Mouse (Mus musculus) kidney, embryonic 14.5 days (tissue): Measurements from ENCODE around the gene Trim47. TPM values are rescaled to one million over a fixed set of nuclear protein-coding genes. Genes with fewer than 3 reads are reported as not detected.
A peak's percentile ranks its signal among the peaks of the same experiment; 100 is the strongest.
"Not testable (repeated sequence)": the region's sequence is repeated elsewhere in the genome, so short reads cannot be mapped to it uniquely, and the experiment has no call there.

Experiments
- ATAC-seq: fragments of 200-750 bp; cut with Nextera tagmentation; 2 replicates; pipeline ENCODE4 v1.8.0; 2017; ENCODE audit warnings: moderate number of reproducible peaks, mild to moderate bottlenecking, moderate TSS enrichment, moderate library complexity; ENCODE audit not compliant: low FRiP score, low TSS enrichment
- H3K27ac ChIP-seq: fragments of 300-500 bp; sonication (generic); 2 replicates; pipeline ENCODE4 v1.5.1; 2014; ENCODE audit warnings: low read depth, mild to moderate bottlenecking, low read length, moderate library complexity, mixed read lengths
- H3K27me3 ChIP-seq: fragments of 300-500 bp; sonication (generic); 2 replicates; pipeline ENCODE4 v1.6.1; 2014; ENCODE audit warnings: mild to moderate bottlenecking, low read length; ENCODE audit not compliant: control insufficient read depth, insufficient read depth
- H3K36me3 ChIP-seq: fragments of 300-500 bp; sonication (generic); 2 replicates; pipeline ENCODE4 v1.6.1; 2014; ENCODE audit warnings: low read length, mixed read lengths; ENCODE audit not compliant: control insufficient read depth, insufficient read depth
- H3K4me1 ChIP-seq: fragments of 300-500 bp; sonication (generic); 2 replicates; pipeline ENCODE4 v1.6.1; 2014; ENCODE audit warnings: low read length, mixed read lengths; ENCODE audit not compliant: control insufficient read depth, insufficient read depth
- H3K4me2 ChIP-seq: fragments of 300-500 bp; sonication (generic); replicated peaks from 2 replicates; pipeline ENCODE4 v1.6.1; 2014; ENCODE audit warnings: low read depth, mild to moderate bottlenecking, low read length
- H3K4me3 ChIP-seq: fragments of 300-500 bp; sonication (generic); 2 replicates; pipeline ENCODE4 v1.5.1; 2014; ENCODE audit warnings: mild to moderate bottlenecking, low read length
- H3K9ac ChIP-seq: fragments of 300-500 bp; sonication (generic); 2 replicates; pipeline ENCODE4 v1.6.1; 2014; ENCODE audit warnings: low read depth, mild to moderate bottlenecking, low read length, moderate library complexity
- H3K9me3 ChIP-seq: fragments of 300-500 bp; sonication (generic); 2 replicates; pipeline ENCODE4 v1.6.1; 2016; ENCODE audit warnings: low read length; ENCODE audit not compliant: control insufficient read depth
- WGBS: fragments of 180-500 bp; shearing (Covaris S2); extraction: QIAGEN DNeasy Blood & Tissue Kit; methylation state at CpG from one replicate; pipeline ENCODE4 v1.1.7; 2014; 5-methylcytosine and 5-hydroxymethylcytosine counted together
- polyA plus RNA-seq: library from polyadenylated mRNA; unstranded; fragments of >200 nt; fragmentation: Nextera tagmentation; extraction: Ambion mirVana; gene quantifications from 2 replicates; pipeline ENCODE4 v1.2.1, GENCODE M21; 2014

The Trim47 gene
- polyA plus RNA-seq, 1 experiment from 2014 or later = 12.8 TPM

GRCm38 (mm10) chr11:116130488-116131205 lies 3.6 kb upstream of the Trim47 start, which contains the start of gene Trim65:
TSS of gene Trim65 (minus strand) at chr11:116131128.
- WGBS = 2% methylated on average over 69 of the region's 69 CpGs
- peak within 1 kb of the TSS; percentile 94 for H3K27ac ChIP-seq
- peak within 1 kb of the TSS; percentile 72 for H3K9ac ChIP-seq

DNA sequence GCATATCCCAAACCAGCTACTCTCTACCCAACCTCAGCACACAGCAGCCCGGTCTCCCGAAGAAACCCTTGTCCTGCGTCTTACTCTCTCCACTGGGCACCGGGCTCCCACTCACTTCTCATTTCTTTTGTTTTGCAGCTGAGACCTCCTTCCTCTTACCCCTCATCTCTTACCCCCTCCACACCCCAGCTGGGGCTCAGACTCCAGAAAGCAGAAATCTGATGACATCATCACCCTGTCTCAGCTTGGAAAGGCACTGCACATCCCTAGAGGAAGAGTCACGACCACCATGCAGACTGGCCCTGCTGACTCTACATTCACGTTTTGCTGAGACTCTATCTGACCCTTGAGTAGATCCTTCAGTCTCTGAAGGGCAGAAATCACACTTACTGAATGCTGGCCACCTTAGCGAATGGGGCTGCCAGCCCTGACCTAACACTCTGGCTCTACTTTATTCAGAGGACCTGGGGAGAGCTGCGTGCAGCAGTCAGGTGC lies 3.0 kb upstream of the Trim47 start:
- peak overlapping the region; percentile 67 for H3K4me3 ChIP-seq
- H3K27me3 ChIP-seq = no peaks in the 10 kb centered on the region
- no peaks in the 10 kb centered on the region for H3K9me3 ChIP-seq
- H3K4me2 ChIP-seq = peak overlapping the region; percentile 73
- H3K4me1 ChIP-seq = peaks cover 7% of the 10 kb centered on the region
- ATAC-seq = no peak
- H3K36me3 ChIP-seq = peaks cover 31% of the 10 kb centered on the region
- peak overlapping the region; percentile 72 for H3K9ac ChIP-seq
- H3K27ac ChIP-seq = peak overlapping the region; percentile 94
- 41% methylated on average over 8 of the region's 8 CpGs for WGBS

More at GRCm38 (mm10) chr11:116130488-116131205, 3.6 kb upstream of the Trim47 start, which contains the start of gene Trim65:
- peak; percentile 83 for ATAC-seq
- Histone ChIP-seq H3K27me3 (no peaks in the 10 kb centered on the region), H3K36me3 (peaks cover 35% of the 10 kb centered on the region), H3K4me1 (peaks cover 7% of the 10 kb centered on the region), H3K9me3 (no peaks in the 10 kb centered on the region), H3K4me3 (peak within 1 kb of the TSS; percentile 67), H3K4me2 (peak within 1 kb of the TSS; percentile 73)

- H3K27ac ChIP-seq = no peak overlapping the region
- 78% methylated on average over 9 of the region's 9 CpGs for WGBS
- H3K9me3 ChIP-seq = no peaks in the 10 kb centered on the region
- H3K4me2 ChIP-seq = no peak overlapping the region
- peaks cover 7% of the 10 kb centered on the region for H3K4me1 ChIP-seq
- ATAC-seq = no peak
- no peak overlapping the region for H3K4me3 ChIP-seq
- H3K9ac ChIP-seq = no peak overlapping the region
- H3K27me3 ChIP-seq = no peaks in the 10 kb centered on the region
- peaks cover 23% of the 10 kb centered on the region for H3K36me3 ChIP-seq
Measured at GRCm38 (mm10) chr11:116129091-116129790, 2.2 kb upstream of the Trim47 start.

GRCm38 (mm10) chr11:116127986-116128385 lies 976 bp upstream of the Trim47 start:
- H3K27ac ChIP-seq = no peak overlapping the region; the same call in 1 of the 2 replicates
- no peaks in the 10 kb centered on the region for H3K27me3 ChIP-seq
- H3K4me2 ChIP-seq = peak overlapping the region; percentile 35; the same call in 1 of the 2 replicates
- peaks cover 7% of the 10 kb centered on the region for H3K4me1 ChIP-seq
- WGBS = 71% methylated on average over 9 of the region's 9 CpGs
- peaks cover 12% of the 10 kb centered on the region for H3K36me3 ChIP-seq
- ATAC-seq = no peak
- H3K9me3 ChIP-seq = no peaks in the 10 kb centered on the region
- no peak overlapping the region for H3K4me3 ChIP-seq
- no peak overlapping the region for H3K9ac ChIP-seq

DNA sequence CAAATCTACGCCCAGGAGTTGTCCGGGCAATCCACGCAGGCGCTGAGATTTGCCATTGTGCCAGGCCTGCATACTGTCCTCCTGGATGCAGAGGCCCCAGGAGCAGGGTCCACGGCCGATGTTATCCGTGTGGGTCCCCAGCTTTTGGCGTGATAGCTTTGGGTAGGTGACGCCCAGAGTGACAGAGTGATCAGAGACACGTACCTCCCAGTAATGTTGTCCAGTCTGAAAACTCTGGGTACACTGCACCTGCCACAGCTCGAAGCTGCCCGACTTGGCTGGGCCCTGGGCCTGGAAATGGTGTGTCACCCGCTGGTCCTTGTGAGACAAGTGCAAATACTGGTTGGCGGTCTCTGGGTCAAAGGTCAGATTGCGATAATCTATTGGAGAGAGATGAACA lies 749 bp downstream of the Trim47 start:
- H3K9ac ChIP-seq = no peak overlapping the region
- no peak for ATAC-seq
- no peak overlapping the region for H3K4me2 ChIP-seq
- H3K27me3 ChIP-seq = no peaks in the 10 kb centered on the region
- WGBS = 96% methylated on average over 15 of the region's 15 CpGs
- peaks cover 8% of the 10 kb centered on the region; the same call in 1 of the 2 replicates for H3K36me3 ChIP-seq
- no peak overlapping the region for H3K4me3 ChIP-seq
- H3K9me3 ChIP-seq = no peaks in the 10 kb centered on the region
- peaks cover 7% of the 10 kb centered on the region for H3K4me1 ChIP-seq
- H3K27ac ChIP-seq = no peak overlapping the region

DNA sequence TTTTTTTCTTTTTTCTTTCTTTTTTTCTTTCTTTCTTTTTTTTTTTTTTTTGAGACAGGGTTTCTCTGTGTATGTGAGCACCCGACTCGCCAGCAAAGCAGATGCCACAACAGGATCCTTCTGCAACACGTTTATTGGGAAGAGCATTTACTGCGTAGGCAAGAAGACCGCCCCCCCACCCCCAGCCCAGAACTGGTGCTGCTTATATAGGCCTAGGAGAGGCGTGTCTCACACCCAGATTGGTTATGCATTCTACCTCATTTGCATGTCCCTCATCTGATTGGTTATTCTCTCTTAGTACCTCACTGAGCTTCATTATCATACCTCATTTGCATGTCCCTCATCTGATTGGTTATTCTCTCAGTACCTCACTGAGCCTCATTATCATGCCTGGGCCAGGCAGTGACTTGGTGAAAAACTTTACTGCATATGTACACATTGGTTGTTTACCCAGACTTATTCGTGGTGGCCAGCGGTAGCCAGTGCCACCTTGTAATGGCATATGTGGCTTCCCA lies 5.2 kb downstream of the Trim47 start:
- not testable (repeated sequence) for H3K36me3 ChIP-seq, H3K27me3 ChIP-seq, H3K27ac ChIP-seq, H3K9ac ChIP-seq, H3K9me3 ChIP-seq, H3K4me2 ChIP-seq, H3K4me1 ChIP-seq, H3K4me3 ChIP-seq, ATAC-seq
- WGBS = 94% methylated on average over 8 of the region's 8 CpGs

GRCm38 (mm10) chr11:116117819-116118218 lies 9.2 kb downstream of the Trim47 start:
- Histone ChIP-seq H3K9me3 (no peaks in the 10 kb centered on the region), H3K4me3 (no peak overlapping the region), H3K4me2 (no peak overlapping the region), H3K9ac (no peak overlapping the region), H3K27ac (no peak overlapping the region), H3K4me1 (no peaks in the 10 kb centered on the region), H3K36me3 (0 out of 2 replicates have a peak, but pooled peaks cover 4% of the 10 kb centered on the region), H3K27me3 (no peaks in the 10 kb centered on the region)
- ATAC-seq = no peak

GRCm38 (mm10) chr11:116117241-116117640 lies 9.8 kb downstream of the Trim47 start:
- no peak for ATAC-seq
- Histone ChIP-seq H3K4me3 (no peak overlapping the region), H3K4me2 (no peak overlapping the region), H3K9ac (no peak overlapping the region), H3K9me3 (no peaks in the 10 kb centered on the region), H3K27me3 (no peaks in the 10 kb centered on the region), H3K27ac (no peak overlapping the region), H3K4me1 (no peaks in the 10 kb centered on the region), H3K36me3 (no peaks in the 10 kb centered on the region)
- WGBS = 59% methylated on average over 12 of the region's 12 CpGs
